Mouse (Mus musculus) A20 (cell line): Measurements from ENCODE around the gene Raf1.

Source experiments
- DNase-seq: peaks from one replicate; pipeline ENCODE4 v3.0.0-alpha.2; 2011; ENCODE audit warnings: low read depth, low spot score

The Raf1 gene

GRCm38 (mm10) chr6:115613793-115614192 lies 62.6 kb downstream of the Raf1 start:
- no peak for DNase-seq

- DNase-seq = no peak
Measured at GRCm38 (mm10) chr6:115610301-115610700, 66.1 kb downstream of the Raf1 start.

GRCm38 (mm10) chr6:115609121-115609520 lies 67.3 kb downstream of the Raf1 start:
- peak; percentile 49 for DNase-seq

DNA sequence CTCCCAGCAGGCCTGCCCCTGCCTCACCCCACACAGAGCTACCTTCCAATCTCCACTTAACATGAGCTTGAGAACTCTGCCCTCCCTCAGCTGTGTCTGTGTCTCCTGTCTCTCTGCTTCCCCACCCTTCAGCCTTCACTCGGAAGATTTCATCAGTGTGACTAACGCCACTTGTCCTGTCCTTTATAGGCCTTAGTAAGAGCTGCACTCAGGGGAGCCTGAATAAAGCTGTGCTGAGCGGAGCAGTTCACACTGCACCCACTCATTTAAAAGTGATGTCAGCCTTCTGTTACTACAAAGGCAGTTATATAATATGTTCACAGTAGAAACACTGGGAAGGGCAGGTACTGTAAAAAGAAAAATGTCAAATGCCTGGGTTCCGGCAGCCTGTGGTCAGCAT lies 69.0 kb downstream of the Raf1 start:
- DNase-seq = no peak

- DNase-seq = no peak
Measured at GRCm38 (mm10) chr6:115606461-115606860, 70.0 kb downstream of the Raf1 start.

DNA sequence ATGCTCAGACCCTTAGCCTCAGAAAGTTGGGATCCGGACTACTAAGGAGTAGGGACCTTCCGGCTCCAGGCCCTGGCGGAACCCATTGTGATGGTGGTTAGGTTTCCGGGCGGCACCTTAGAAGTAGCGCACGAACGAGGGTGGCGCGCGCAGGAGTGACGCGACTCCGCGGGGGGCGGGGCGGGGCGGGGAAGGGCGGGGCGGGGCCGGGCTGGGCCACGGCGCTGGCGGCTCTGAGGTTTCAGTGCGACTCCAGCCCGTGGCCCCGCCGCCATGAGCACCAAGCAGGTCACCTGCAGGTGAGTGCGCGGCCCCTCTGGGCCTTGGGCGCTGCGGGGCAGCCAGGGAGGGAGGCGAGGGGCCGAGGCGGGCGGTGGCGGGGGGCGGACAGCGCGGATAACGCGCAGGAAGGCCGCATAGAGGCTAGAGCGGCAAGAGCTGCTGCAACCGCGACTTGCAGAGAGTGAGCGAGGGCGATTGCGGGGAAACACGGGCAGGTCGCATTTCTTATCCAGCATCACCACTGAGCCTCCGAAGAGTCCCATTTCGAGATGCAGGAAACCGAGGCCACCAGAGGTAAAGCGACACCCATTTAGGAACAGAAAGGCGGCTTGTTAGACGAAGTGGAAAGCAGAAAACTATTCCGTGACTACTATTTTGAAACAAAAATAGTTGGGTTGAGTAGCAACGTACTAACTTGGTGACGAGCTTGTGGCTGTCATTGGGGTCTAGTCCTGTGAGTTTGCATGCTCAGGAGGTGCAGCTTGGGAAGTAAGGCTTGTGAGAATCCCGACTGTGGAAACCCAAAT lies 74.5 kb downstream of the Raf1 start, which contains the start of gene Mkrn2:
Mkrn2 (plus strand) TSS at position 188 of the 809 bp plus-strand sequence.
- DNase-seq = peak; percentile 90

GRCm38 (mm10) chr6:115601322-115601714 lies 75.1 kb downstream of the Raf1 start:
- no peak for DNase-seq

DNA sequence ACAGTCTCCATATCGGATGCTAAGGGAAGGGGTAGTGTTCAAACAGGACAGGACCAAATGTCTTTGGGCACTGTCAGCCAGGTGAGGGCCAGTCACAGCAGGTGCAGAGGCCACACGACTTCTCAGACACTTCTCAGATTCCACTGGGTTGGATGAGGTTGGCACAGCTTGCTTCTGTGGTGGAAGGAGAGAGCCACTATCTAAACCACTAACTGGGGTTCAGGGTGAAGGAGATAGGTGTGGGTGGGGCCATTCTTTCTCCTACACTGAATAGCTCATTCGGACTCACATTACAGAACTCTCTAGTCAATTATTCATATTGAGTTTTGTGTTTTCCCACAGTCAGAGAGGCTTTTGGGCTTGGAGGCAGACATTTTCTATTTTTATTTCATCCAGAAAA lies 80.8 kb downstream of the Raf1 start:
- no peak for DNase-seq

DNA sequence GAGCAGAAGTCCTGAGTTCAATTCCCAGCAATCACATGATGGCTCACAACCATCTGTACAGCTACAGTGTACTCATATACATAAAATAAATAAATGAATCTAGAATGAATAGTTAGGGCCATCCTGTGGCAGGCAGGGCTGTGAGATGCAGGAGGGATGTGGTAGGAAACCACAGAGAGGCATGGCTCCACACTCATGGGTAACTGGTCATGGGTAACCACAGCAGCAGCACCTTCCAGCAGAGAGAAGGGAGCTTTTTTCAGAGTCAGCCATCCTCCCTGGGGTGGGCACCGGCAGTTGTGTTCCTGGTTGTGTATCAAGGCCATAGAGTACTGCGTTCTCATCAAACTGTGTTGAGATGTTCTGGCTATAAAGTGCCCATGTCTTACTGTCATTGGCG lies 82.0 kb downstream of the Raf1 start:
- no peak for DNase-seq

DNA sequence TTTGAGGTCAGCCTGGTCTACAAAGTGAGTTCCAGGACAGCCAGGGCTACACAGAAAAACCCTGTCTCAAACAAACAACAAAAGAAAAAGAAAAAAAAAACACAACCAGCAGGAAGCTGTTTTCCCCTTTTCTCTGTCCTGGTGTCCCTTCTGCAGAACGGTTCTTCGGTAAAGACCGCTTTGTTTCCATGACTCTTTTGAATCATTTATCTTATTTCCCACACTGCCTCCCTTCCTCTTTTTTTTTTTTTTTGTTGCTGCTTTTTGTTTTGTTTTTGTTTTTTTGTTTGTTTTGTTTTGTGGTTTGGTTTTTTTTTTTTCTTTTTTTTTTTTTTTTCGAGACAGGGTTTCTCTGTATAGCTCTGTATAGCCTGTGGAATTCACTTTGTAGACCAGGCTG lies 83.2 kb downstream of the Raf1 start:
- DNase-seq = no peak

DNA sequence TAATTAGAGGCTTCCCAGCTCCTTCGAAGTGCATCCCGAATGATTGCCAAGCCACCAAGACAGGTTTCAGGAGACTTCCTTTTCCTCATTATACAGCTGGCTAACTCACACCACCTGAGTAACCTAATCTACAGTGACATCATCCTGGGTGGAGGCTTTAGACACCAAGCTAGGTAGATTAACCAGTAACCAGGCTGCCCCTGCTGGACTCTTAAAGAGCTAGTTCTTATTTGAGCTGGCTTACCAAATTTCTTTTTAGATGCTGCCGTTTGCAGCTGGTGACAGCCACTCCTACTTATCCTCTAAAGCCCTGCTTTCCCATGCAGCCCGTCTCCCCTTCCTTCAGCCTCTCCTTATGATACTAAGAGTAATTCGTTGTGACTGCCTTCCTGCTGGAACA lies 84.0 kb downstream of the Raf1 start, which contains the start of gene Mkrn2os:
Mkrn2os (minus strand) TSS at position 119 of the 400 bp plus-strand sequence.
- no peak for DNase-seq

DNA sequence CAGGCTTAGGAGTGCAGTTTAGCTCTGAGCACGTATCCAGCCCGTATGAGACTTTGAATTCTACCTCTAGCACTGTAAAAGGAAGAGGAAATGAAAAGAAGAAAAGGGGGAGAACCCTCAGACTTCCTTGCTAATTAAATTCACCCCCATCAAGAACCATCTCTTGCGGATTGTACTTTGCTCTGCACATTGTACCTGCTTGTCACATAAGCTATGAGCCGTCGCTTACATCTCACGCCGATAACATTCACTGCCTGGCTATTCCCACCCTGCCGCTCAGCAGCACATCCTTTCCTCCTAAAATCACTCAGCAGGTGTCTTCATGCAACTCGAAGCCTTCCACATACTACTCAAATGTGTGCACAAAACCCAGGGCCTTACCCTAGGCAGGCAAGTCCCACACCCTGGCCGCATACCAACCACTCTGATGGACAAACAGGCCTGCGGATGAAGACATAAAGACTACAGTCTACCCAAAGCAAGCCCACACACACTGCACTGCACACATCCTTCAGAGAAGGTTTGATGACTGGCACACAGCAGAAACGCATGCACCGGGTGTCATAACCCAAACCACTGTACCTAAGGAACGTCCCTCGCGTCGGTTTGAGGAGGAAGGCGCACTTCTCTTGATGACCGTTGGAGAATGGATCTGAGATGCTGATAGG lies 84.6 kb downstream of the Raf1 start:
- DNase-seq = no peak

DNA sequence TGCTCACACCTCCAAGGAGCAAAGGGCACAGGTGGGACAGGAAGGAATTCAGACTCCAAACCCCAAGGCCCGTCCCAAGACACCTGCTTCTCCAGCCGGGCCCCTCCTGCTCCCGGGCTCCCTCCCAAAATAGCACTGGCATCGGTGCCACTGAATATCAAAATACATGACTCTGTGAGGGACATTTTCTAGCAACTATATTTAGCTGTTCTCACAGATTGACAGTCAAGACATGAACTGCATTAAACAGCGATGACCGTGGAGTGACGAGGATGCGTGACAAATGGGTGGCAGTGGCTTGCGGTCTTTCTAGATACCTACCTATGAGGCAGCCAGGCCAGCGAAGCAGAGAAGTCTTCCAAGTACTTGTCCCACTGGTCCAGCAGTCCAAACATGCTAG lies 90.1 kb downstream of the Raf1 start:
- no peak for DNase-seq

- DNase-seq = no peak
Measured at GRCm38 (mm10) chr6:115584176-115584575, 92.3 kb downstream of the Raf1 start.

GRCm38 (mm10) chr6:115583430-115584125 lies 92.9 kb downstream of the Raf1 start:
- DNase-seq = no peak

DNA sequence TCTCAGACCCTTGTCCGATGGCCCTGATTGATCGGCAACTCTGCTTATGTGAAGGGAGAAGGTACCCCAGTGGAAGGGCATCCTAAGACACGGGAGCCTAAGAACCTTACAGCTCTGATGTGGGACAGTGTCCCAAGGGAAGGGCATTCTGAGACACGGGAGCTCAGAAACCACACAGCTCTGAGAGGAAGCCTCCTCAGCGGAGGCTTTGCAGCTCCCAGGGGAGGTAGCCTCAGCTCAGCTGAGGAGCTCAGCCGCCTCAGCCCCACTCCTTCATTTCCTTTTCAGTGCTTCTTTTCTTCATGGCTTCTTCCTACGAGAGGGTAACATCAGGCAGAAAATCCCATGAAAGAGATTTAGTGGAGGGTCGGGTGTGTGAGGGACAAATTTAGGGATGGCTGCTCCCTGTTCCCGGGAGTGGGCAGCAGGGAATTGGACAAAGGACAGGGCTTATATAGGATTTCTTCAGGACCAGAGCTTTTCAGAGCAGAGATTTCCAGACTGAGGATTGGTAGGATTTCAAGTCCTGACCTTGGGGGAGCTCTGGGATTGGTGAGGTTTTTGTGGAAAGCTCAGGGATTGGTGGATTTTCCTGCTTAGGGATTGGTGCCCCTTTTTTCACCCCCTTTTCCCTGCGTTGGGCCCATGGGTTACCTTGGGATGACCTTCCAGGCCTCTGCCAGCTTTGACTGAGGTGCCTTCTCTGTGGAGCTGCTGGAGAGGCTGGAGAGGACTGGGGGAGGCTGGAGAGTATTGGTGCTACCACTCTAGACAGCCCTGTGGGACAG lies 93.9 kb downstream of the Raf1 start:
- DNase-seq = no peak

DNA sequence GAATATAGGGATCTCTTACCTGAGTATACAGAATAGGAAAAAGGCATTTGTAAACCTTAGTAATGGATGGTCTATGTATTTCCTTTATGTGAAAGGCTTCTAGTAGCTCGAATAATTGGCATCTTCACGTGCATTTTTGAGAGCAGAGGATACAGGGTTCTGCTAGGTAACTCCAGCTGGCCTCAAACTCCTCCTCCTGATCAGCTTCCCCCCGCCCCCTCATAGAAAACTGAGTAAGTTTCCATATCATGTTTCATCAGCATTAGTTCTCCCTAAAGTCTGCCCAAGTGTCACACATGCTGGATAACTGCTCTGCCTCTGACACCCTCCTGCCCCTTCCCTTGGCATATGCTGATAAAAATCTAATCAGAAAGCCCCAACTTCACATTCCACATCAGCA lies 95.6 kb downstream of the Raf1 start:
- no peak for DNase-seq

- no peak for DNase-seq
Measured at GRCm38 (mm10) chr6:115577941-115578340, 98.5 kb downstream of the Raf1 start.

- no peak for DNase-seq
Measured at GRCm38 (mm10) chr6:115577407-115577806, 99.0 kb downstream of the Raf1 start.

DNA sequence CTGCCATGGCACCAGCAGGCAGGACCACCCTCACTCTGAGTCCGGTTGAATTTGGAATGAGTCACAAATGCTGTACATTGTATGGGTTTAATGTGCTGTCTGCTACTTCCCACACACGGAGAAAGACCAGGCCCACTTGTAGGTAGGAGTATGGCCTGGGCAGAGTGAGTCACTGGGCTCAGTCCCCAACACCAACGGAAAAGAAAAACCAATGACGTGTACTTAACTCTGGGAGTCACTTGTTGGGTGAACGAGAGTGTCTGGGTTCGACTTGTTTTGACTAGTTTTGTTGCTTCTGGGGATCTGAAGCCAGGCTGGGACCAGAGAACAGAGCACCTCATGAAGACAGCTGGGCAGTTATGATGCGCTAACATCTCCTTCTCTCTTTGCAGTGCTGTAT lies 102.3 kb downstream of the Raf1 start:
- DNase-seq = no peak
